Mouse (Mus musculus) embryo, embryonic 9.5 days (tissue): ENCODE data around the gene Prim2.

Experiments
- DNase-seq: peaks from one replicate; pipeline ENCODE4 v3.0.0-alpha.2; 2017; ENCODE audit errors: extremely low spot score

The Prim2 gene

DNA sequence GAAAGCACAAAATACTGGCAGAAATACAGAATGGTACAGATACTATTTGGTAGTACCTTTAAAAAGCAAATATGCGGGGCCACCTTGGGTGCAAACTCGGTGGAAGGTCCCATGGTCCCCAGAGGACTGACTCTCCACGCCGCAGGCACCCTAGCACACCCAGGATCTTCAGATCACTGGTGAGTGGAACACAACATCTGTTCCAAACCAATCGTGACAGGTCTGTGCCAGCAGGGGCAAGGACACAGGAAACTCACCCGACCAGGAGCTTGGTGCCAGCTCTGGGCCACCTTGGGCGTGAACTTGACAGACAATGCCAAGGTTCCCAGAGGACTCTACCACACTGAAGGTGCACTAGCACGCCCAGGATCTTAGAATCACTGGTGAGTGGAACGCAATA is 118.2 kb downstream of the Prim2 start:
- no peak for DNase-seq

DNA sequence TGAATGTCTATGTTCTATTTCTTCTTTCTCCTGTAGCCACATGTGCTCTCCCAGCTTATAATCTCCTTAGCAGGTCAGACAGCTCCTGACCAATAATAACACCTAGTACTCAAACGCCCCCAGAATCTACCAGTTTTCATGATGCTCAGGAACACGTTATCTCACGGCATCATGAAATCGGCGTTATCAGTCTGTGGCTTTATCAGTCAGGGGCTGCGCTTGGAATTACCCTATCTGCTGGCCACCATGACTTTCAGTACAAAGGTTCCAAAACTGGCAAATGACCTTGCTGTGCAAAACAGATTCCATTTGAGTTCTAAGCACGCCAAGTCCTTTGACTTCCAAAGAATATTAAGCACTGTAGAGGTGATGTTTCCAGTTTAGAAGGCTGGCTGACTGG is 127.9 kb downstream of the Prim2 start:
- DNase-seq = no peak

DNA sequence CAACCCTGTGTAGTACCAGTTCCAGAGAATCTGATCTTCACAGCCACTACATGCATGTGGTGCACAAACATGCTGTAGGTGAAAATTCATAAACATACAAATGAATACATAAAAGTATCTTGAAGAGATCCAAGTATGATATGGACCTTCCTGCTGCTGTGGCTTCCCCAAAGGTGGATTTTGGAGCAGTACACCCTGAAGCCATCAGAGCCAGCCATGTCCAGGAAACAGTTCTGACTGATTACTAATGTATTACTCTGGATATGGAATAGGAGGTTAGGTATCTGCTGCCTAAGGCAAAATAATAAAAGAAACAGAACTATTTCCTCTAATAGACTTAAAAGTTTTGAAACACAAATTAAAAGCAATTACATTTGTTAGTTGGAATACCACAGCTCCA is 131.6 kb downstream of the Prim2 start:
- DNase-seq = no peak

DNA sequence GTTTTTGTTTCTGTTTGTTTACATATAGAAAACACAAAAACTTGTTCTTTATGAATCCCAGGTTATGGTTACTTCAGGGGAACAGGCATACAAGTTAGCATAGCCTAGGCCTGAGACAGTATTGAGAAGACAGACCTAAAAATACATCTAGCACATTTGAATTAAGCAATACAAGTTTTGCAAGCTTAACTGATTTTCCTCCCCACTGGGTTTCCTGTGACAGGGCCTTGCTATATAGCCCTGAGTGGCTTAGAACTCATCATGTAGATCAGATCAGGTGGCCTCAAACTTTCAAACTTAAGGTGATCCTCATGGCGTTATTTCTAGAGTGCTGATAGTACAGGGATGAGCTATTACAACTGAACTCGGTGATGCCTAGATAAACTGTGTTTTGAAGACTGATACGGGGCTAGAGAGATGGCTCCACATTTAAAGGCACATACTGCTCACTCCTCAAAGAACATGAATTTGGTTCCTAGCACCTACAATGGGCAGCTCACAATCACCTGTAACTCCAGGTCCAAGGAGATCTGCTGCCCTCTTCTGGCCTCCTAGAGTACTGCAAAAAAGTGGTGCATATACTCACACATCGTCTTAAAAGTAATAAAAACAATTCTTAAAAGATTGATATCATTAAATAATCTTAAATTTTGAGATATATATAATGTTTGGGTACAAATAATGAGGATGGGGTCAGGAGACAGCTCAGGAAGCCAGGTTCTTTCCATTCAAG is 133.2 kb downstream of the Prim2 start:
- DNase-seq = no peak

DNA sequence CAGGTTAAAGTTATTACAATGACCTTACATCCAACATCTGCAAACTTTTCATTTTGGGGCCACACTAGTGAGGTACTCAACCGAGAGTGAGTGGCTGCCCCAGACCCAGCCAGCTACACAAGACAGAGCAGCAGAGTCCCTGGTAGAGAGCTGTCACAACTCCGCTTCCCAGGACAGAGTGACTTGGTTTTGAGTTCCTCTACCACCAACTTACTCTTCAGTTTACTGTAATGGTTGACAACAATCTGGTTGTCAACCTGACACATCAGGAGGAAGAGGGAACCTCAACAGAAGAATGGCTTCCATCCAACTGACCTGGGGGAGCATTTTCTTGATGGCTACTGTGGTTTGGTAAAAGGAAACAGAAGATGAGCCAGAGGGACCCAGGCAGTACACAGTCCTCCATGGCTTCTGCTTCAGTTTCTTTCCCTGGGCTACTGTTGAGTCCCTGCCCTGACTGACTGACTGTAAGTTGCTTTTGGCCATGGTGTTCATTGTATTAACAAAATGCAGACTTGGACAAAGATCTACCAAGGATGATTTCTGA is 134.4 kb downstream of the Prim2 start:
- no peak for DNase-seq

DNA sequence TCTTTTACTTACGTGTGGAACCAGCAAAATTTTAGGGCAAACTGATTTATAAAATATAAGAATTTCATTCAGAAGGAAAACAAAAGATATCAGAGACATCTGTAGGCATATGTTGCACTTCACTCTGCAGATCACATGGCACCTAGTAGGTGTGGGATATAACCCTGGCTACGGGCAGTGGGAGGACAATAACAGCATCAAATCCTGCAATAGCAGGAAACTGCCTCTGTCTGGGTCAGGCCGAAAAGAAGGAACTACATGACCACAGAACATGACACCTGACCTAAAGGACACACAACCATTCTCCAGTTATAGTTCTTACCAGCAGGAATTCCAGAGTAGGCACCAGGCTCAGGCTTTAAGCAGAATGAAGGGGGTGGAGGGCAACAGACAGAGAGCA is 137.7 kb downstream of the Prim2 start:
- DNase-seq = no peak

DNA sequence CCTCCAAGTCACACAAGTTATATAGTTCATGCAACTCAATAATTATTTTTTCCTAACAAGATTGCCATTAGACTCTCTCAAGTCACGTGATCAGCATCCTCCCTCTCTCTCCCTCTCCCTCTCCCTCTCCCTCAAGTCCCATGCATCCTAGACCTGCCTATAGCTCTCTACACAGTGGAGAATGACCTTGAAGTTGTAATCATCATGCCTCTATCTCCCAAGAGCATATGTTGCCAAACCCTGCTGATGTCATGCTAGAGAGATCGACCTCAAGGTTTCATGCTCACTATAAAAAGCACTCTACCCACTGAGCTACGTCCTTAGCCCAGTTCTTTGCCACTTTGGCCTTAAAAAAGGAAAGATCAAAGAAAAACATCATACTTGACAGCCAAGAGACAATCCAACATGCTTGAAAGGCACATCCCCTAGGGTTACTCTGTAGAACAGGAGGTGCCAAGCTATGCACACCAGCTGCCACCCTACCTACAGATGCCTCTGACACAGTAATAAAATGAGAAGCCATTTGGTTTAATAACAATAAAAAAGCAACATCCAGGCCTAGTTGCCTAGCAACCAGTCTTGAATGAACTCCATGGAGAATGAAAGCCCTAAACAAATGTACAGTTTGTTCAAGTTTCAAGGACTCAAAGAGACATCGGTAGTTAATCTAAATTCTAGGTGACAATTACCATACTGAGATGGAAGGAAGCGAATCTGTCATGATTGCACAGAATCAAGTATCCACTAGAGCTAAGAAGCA is 138.3 kb downstream of the Prim2 start:
- DNase-seq = no peak

DNA sequence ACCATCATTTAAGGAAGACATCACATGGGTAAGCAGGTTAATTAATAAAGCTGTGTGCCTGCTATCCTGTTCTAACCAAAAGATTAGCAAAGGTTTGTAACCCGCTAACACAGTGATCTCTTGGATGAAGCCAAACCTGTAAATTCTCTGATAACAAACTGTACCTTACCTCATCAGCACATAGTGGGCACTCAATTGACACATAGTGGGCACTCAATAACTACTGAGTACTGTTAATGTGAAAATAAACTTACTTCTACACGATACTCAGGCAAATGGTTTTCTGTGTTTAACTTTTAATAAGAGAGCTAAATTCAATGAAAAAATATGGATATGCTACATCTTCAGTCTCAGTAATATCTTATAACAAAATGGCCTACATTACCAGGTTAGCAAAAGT is 139.1 kb downstream of the Prim2 start:
- DNase-seq = no peak

DNA sequence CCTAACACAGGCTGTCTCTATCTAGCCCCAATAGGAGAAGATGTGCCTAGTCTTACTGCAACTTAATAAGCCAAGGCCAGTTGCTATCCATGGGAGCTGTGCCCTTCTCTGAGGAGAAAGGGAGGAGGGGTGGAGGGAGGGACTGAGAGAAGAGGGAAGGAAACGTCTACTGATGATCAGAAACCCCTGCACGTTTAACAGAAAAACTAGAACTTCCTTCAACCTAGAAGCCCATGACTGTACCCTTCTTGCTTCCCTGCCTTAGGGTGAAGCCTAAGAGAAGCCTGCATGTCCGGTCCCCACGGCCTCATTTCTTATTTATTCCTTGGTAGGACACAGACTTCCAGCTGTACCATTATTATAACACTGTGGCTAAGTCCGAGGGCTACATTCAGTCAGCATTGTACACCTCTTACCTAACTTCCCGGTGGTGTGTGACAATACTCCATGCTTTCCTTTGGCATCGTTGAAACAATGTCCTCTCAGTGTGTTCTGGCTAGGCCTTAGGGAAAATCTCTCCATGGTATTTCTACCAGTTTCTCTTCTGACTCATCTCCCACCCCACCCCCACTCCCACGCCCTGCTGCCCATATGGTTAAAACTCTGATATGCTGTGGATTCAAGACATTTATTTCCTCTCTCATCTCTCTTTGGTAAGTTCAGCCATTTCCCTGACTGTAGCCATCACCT is 139.9 kb downstream of the Prim2 start:
- no peak for DNase-seq

DNA sequence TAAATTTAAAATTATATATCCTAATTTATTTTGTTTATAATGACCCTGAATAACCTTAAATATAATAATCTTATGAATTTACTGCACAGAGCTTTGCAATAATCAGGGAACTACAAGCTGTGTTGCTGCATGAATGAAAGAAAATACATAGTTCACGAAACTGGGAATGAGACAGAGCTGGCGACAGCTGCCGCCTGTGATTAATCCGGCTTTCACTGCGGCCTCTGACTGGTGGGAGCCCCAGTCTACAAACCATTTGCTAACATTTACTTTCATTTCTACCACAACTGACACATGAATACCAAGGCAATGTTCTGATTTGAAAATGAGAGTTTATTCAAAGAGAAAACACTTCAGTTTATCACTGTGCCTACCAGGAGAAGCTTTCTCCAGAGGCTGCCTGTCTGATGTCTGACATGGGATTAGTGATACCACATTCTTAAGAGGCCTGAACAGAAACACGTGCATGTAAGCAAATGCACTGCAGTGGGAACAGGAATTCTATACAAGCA is 142.2 kb downstream of the Prim2 start:
- DNase-seq = no peak

DNA sequence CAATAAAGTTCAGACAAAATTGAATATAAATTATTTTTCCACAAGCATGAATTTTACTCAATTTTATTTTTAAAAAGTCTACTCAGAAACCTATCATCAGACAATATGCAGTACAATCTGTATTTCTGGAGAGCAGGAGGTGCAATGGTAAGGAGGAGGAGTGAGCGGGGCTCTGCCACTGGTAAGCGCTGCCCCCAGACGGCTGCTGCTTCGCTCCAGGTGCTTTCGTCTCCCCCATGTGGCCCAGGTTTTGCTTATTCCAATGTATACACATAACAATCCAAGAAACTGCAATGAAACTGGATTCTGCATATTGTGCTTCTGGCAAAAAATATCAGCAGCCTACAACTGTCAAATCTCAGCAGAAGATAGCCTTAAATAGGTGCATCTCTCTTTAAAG is 146.4 kb downstream of the Prim2 start:
- DNase-seq = no peak

DNA sequence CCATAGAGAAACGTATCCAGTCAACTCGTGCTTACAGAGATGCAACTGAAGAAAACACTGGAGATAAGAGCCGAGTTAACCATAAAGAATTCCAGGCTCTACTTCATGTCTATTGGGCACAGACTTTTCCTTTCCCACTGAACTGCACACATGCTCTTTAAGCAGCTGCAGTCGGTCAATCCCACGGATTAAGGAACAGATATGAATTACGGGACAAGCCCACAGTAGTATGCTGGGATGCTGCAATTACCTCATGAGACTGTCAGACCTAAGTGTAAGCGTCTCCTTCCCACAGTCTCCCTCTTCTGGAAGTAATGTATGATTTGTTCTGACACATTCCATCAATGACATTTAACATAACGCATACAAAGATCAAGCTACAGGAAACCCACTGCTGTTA is 154.5 kb downstream of the Prim2 start:
- DNase-seq = no peak

DNA sequence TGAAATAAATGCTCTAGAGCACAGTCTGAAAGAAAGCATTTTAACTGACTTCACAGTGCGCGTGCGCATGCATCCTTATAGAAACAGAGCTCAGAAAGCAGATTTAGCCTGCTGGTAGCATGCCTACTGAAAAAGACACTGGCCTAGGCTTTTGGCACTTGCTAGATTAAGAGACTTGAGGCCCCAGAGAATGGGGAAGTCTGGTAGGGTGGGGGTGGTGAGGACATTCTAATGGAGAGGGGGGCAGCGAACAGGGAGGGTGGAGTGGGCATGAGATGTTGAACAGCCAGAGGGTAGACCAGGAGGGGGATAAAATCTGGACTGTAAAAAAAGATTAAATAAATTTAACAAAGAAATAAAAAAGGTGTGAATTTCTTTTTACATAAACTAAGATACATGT is 158.3 kb downstream of the Prim2 start:
- no peak for DNase-seq

DNA sequence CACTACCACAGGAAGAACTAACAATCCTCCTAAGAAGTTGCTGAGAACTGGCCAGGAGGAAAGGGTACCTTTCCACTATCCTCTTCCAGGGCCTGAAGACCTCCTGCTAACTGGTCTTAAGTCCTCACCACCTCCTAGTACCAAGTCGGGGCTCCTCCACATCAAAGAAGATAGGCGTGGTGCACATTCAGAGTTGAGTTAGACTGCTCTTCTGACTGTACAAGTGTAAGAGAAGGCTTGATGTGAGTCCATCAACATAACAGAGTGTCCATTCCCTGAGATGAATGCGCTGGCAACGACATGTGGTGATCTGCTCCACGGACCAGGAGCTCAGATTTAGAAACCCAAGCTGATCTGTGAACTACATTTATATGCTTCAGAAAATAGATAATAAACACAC is 165.2 kb downstream of the Prim2 start:
- no peak for DNase-seq

DNA sequence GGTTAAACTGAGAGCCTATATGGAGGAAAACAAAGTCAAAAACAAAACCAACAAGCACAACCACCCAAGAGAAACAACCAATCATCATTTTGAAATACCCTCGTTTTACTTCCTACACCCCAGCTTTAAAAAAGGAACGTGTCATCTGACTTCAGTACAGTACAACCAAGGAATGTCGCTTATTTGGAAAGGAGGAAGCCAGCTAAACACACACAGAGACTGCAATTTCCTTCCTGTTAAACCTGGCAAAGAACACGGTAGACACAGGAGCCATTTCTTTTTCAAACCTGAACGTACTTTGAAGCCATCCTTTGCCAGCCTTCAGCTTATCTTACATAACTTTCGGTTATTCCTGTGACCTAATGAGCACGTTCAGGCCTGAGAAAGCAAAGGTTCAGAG is 166.7 kb downstream of the Prim2 start:
- DNase-seq = no peak

DNA sequence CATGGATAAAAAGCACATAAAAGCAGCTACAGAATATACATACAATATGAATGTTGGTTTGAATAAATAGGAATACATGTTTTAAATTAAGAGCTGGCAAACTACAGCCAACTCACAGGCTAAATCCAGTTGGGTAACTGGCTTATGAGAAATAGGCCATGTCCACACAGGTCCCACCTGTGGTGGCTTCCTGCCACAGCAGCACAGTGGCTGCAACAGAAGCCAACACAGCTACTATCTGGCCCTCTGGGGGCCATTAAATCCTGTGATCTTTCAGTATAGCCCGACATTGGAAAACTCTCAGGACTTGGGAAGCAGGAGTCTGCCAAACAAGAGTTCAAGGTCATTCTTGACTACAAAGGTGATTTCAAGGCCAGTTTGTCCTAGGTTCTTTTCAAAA is 167.3 kb downstream of the Prim2 start:
- DNase-seq = no peak

DNA sequence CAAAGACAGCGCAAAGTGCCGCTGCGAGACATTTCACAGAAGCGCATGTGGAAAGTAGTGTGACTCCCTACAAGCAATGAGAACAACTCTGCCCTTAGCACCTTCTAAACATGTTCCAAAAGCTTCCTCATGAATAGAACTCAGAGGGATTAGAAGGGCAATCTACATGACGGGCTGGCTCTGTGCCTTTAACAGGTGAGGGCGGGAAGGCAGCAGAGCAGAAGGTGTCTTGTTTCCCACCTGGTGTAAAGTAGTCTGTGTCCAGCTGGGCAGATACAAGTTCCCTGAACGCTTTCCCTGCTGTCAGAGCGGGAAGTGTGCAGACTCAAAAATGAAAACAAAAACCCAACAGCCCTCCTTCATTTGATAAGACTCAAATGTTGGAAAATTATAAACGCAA is 169.5 kb downstream of the Prim2 start:
- DNase-seq = no peak

DNA sequence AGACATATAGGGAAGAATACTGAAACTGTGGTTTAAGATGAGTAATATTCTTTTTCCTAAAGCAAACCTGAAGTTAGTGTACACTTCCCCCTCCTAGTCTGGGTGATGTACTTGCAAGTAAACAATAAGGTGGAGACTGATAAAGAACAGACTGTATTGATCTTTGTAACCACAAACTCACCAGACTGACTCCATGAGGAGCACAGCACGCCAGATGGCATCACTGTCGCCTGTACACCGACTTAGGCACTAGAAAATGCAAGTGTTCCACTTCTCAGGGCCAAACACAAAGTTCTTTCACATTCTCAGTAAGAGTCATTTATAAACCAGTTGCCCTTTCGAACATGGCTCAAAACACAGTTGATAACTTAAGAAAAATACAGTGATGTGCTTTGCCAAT is 170.0 kb downstream of the Prim2 start:
- no peak for DNase-seq

DNA sequence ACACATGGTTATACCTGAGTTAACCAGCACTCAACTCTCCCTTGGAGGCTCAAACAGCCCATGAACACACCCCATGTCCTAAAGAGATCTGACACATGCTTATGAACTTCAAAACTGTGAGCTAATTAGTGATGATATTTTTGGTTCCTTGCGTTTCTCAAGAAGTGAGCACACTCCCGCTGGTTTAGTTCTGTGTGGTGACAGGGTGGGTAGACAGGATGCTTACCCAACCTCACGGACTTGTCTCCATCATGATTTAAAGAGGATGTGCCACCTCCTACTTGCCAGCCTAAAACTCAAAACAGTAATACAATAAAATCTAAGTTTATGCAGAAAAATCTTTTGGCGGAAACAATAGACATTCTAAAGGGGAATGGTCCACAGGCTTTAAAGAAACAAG is 173.5 kb downstream of the Prim2 start:
- no peak for DNase-seq

DNA sequence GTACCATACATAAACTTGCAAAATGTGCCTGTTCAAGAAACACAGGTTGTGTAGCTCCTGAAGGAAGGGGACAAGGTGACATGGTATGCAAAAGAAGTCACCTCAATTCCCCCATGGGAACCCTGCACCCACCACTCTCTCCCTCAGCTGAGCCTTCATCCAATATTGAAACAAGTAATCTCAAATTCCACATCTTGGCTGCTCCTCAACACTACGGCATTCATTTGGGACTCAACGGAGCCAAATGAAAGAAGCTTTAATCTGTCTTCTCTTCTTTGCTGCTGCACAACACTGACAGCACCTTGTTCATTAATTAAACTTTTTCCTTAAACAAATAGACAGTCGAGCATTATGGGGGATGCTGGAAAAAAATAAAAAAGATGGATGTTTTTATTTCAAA is 174.0 kb downstream of the Prim2 start:
- no peak for DNase-seq

DNA sequence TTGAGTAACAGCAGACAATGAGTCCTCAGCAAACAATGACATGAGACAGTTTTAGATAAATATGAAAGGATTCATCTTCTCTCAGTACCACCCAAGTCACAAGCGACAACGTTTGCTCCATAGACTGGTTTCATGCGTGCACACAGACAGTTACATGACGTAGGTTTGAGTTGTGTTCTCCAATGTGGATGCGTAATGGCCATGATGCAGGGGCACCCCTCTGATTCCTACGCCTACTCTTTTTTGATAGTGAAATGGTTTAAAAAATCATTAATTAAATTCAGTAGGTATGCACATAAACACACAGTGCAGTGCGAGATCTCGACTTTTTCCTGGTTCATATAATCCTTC is 174.4 kb downstream of the Prim2 start:
- DNase-seq = no peak

DNA sequence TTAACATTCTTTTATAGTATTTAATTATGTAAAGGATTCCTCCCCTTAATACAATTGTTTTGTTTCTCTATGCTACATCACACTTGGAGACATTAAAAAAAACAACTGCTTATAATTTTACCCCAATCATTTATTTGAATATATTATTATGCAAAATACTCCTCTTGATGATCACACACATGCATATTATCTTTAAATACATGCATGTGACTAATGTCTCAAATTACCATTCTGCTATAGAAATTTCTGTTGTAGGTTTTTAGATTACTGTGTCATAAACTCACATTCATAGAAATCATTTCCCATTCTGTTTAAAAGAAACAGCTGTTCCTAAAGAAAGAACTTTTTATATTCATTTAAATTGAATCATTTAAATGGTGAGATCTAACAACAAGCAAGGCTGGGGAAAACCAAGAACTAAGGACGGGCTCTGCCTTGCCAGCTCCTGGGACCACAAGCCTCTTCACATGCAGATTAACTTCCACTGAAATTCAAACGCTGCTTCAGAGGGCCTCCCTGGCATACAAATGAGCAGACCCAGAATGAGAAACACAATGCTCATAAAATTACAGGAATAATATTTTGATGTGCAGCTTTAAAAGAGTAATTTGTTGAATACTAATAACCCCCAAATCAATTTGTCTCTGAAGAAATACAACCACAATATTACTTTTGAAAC is 174.9 kb downstream of the Prim2 start:
- DNase-seq = no peak
